Mouse (Mus musculus) ES-E14 (cell line): ENCODE measurements around the gene Ruvbl1.

Source experiments
- CHD2 ChIP-seq: IDR thresholded peaks from 2 replicates; pipeline ENCODE4 v1.6.1; 2014; ENCODE audit warnings: mild to moderate bottlenecking, low read depth, low read length, inconsistent platforms
- ZC3H11A ChIP-seq: IDR thresholded peaks from 2 replicates; pipeline ENCODE4 v1.6.1; 2012; ENCODE audit warnings: low read depth, mild to moderate bottlenecking, inconsistent platforms, low read length, borderline replicate concordance
- ZNF384 ChIP-seq: IDR thresholded peaks from 2 replicates; pipeline ENCODE4 v1.6.1; 2012; ENCODE audit warnings: low read depth, low read length, inconsistent platforms

DNA sequence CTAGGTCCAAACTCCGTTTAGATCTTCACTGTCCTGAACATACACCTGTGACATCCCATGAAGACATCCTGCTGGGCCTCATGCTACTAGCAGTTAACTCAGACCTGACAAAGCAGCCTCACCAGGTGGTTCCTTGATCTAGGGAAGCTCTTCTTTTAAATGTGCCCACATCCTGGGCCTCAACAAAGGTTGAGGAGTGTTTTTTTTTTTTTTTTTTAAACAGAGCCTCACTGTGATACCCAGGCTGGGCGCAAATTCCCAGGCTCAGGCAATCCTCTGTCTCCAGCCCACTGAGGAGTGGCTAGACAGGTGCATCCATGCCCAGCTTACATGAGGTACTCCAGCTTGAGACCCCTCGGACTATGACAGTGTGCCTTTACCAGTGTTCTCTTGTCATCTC lies 22.7 kb upstream of the Ruvbl1 start:
- TF ChIP-seq ZC3H11A, result no peak
- no peak for TF ChIP-seq ZNF384
- TF ChIP-seq CHD2, result no peak
